Mouse (Mus musculus) heart, adult 2 months (tissue): Measurements from ENCODE around the gene Serpine2.

Experiments
- CTCF ChIP-seq: fragments of 200-600 bp; IDR thresholded peaks from 2 replicates; pipeline ENCODE4 v1.8.1; 2022; ENCODE audit warnings: antibody characterized with exemption, mild to moderate bottlenecking, moderate library complexity
- EP300 ChIP-seq: fragments of 200-500 bp; IDR thresholded peaks from 2 replicates; pipeline ENCODE4 v1.6.1; 2011; ENCODE audit warnings: low read depth, low read length, control low read depth; ENCODE audit not compliant: insufficient read depth
- POLR2A ChIP-seq: fragments of 200-500 bp; IDR thresholded peaks from 2 replicates; pipeline ENCODE4 v1.6.1; 2011; ENCODE audit warnings: mild to moderate bottlenecking, low read depth, low read length, control low read depth; ENCODE audit not compliant: insufficient read depth

- TF ChIP-seq EP300 (no peak), POLR2A (no peak), CTCF (no peak)
These were observed 103.4 kb downstream of the Serpine2 start for GRCm38 (mm10) chr1:79757597-79757996.
